Mouse (Mus musculus) adrenal gland, adult 10 weeks (tissue): Measurements from ENCODE around the gene Osbpl8. TPM values are rescaled to one million over a fixed set of nuclear protein-coding genes. Genes with fewer than 3 reads are reported as not detected.

Source experiments
- polyA plus RNA-seq: library from polyadenylated mRNA; stranded (reverse); fragments of 350-450 nt; fragmentation: Illumina TruSeq; extraction: RNeasy Lipid Tissue Mini Kit (QIAGEN cat#74804); gene quantifications from one replicate; pipeline ENCODE4 v1.2.3, GENCODE M21; 2014; ENCODE audit warnings: low read depth, low replicate concordance

The Osbpl8 gene
- polyA plus RNA-seq, result 59.1 TPM

GRCm38 (mm10) chr10:111164304-111165218 is at the start of gene Osbpl8:
Osbpl8 (plus strand) TSS chr10:111164752.

DNA sequence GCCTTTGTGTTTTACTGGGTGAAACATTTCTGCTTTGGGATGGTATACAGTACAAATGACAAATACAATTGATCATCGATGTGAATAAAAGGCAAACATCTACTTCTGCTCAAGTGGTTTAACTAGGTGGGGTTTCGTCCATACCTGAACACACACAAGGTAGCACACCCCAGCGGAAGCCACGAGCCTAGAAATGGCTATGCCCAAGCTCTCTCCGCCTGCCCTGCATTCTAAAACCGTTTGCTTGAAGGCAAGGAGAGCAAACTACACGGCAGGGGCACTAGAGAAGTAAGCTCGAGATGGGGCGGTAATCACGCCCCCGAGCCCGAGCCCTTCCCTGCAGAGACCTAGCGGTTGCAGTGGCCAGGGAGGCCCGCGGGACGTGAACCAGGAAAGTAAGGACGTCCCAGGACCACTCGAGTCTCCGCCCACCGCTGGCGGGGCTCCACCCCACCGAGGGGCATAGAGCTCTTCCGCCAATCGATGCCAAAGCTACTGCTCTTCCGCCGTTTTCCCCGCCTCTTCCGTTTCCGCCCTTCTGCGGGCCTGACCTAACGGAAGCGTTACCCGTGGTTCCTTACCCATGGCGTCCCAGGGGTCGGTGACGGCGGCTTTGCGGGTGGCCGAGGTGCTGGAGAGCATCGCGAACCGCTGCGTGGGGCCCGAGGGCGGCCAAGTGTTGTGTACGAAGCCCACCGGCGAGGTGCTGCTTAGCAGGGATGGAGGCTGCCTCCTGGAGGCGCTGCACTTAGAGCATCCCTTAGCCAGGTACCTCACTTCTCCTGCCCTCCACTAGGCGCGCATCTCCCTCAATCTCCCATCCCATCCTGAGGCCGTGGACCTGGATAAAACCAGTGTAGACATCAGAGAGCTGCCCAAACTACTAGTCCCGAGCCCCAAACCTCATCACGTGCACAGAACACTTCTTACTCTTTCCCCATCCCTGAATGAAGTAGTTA is 133.9 kb downstream of the Osbpl8 start, which contains the start of gene Bbs10:
TSS of gene Bbs10 (plus strand) at position 540 of the 959 bp plus-strand sequence.

Other genes with a start within 250 kb of the Osbpl8 start
- 21.6 TPM for gene Csrp2, start 245.0 kb upstream of the Osbpl8 start, polyA plus RNA-seq
- 43.4 TPM for gene Zdhhc17, start 154.6 kb upstream of the Osbpl8 start, polyA plus RNA-seq
- 12.5 TPM for gene Bbs10, start 133.9 kb downstream of the Osbpl8 start, polyA plus RNA-seq